Mouse (Mus musculus) brain, embryonic 14.5 days (tissue): ENCODE results near the gene Mta1. TPM values are rescaled to one million over a fixed set of nuclear protein-coding genes. Genes with fewer than 3 reads are reported as not detected.

Experiments
- DNase-seq: peaks from one replicate; pipeline ENCODE4 v3.0.0-alpha.2; 2011; ENCODE audit warnings: low read depth
- CTCF ChIP-seq: fragments of 200-500 bp; IDR thresholded peaks from 2 replicates; pipeline ENCODE4 v1.5.1; 2012; ENCODE audit warnings: inconsistent platforms, mild to moderate bottlenecking, moderate library complexity, borderline replicate concordance; ENCODE audit not compliant: insufficient read depth, insufficient read length; ENCODE audit errors: extremely low read depth
- POLR2A ChIP-seq: fragments of 200-500 bp; IDR thresholded peaks from 2 replicates; pipeline ENCODE4 v1.6.1; 2012; ENCODE audit warnings: mild to moderate bottlenecking, inconsistent platforms, borderline replicate concordance; ENCODE audit not compliant: poor library complexity, insufficient read depth, insufficient read length, severe bottlenecking; ENCODE audit errors: extremely low read depth
- polyA plus RNA-seq: library from polyadenylated mRNA; depleted of rRNA; stranded (reverse); fragments of >200 nt; gene quantifications from 2 replicates; pipeline ENCODE4 v1.2.3, GENCODE M21; 2012; rRNA removed

The Mta1 gene
- polyA plus RNA-seq, 1 experiment, result 134 TPM

DNA sequence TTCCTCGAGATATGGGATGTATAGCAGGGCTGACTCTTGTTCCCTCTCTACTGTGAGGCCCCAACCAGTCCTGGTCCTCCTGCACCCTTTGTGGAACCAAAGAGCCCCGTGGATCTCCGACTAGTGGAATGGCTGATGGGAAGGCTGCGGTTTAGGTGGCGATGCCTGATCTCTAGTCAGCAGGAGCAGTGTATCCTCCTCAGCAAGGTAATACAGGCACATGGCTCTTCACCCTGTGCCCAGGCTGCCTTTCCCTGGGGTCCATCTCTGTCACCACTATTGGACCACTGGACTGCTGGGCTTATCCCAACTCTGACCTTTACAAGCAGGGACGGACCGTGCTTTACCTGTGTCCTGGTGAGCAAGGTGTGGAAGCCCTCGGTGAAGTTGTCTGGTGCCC, 59.4 kb downstream of the Mta1 start:
- no peak for TF ChIP-seq POLR2A
- no peak for TF ChIP-seq CTCF
- no peak for DNase-seq

GRCm38 (mm10) chr12:113157971-113158370, 59.9 kb downstream of the Mta1 start:
- no peak for TF ChIP-seq CTCF
- TF ChIP-seq POLR2A, result no peak
- no peak for DNase-seq

- DNase-seq, result peak; percentile 79
- TF ChIP-seq CTCF (no peak), POLR2A (no peak)
Observed at GRCm38 (mm10) chr12:113163561-113164006, 65.5 kb downstream of the Mta1 start.

- no peak for DNase-seq
- no peak for TF ChIP-seq POLR2A
- no peak for TF ChIP-seq CTCF
Observed at GRCm38 (mm10) chr12:113168031-113168536, 70.0 kb downstream of the Mta1 start.

GRCm38 (mm10) chr12:113176960-113177725, 79.1 kb downstream of the Mta1 start:
- no peak for TF ChIP-seq CTCF
- TF ChIP-seq POLR2A, result no peak
- DNase-seq, result no peak

DNA sequence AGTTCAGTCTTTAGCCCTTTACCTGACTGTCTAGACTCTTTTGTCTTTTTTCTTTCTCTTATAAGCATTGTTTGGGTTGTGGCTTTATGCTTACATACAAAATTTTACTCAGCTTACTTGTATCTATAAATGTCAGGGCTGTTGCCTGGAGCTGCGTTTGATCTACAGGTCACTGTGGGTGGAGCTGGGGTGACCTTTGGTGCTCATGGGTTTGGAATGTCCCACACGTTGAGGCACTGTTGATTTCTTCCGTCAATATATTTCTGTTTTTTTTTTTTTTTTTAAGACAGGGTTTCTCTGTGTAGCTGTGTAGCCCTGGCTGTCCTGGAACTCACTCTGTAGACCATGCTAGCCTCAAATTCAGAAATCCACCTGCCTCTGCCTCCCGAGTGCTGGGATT, 82.9 kb downstream of the Mta1 start:
- TF ChIP-seq POLR2A (no peak), CTCF (no peak)
- no peak for DNase-seq

- DNase-seq, result no peak
- TF ChIP-seq POLR2A (no peak), CTCF (no peak)
Observed at GRCm38 (mm10) chr12:113184945-113185344, 86.9 kb downstream of the Mta1 start.

DNA sequence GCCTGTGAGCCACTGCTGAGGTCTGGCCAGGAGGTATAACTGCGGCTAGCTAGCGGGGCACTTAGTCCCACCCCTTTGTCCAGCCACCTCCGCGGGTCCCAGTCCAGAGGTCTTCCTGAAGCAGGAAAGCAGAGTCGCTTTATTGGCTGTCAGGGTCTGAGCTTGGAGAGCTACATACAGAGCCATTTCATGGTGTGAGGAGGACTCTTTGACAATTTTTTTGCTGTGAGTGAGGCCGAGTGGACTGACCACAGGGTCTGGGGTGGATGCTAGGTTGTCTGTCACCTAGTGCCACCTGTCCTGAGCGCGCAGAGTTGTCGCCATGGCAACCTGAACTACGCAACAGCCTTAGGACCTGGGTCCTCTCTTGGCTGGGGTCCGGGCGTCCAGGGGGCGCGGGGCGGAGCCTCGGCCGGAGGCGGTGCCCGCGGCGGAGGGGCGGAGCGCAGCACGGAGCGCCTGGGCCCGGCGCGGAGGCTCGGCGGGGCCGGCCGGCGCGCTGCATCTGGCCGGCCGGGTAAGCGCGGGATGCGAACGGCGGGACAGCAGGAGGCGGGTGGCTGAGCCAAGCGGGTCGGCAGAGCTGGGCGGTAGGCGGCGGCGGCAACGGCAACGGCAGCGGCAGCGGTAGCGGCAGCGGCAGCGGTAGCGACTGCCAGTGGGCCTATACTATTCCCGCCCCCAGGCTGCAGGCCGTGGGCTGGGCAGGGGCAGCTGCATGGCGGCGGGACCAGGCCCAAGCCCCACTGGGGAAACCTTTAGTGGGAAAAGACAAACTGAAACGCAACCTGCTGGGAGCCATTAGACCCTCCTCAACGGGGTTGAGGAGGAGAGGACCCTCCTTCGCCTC, 87.6 kb downstream of the Mta1 start, which contains the start of gene Tmem121:
TSS of gene Tmem121 (plus strand) at position 489 of the 850 bp plus-strand sequence.
- peak; percentile 62 for DNase-seq
- TF ChIP-seq POLR2A (peak; percentile 78; the same call in 1 of the 2 replicates), CTCF (no peak)

DNA sequence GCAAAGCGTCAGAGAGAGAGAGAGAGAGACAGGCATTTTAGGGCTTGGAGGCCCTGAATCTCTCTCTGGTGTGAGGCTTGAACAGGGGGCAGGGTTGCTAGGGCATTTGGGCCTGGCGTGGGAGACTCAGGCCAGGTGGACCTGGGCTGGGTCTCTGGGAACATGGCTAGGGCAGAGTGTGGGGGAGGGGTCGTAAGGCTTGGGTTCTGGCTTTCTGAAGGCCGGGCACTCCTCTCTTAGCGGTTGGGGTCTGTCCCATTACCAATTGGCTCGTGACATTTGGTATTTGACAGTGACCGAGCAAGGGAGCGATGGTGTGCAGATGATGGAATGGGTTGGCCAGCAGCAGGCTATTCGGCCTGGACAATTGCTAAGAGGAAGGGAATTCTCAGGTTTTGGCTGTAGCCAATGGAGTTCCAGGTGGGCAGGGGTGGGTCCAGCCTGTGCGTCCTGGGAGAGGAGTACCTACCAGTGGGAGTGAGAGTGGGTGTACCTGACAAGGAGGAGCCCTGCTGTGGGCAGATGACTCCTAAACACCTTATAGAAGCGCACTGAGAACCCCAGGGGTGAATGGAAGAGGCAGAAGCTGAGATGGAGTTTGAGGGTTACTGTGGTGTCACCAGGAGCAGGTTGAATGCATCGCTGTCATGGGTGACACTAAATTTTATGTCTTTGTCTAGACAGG, 88.4 kb downstream of the Mta1 start:
- DNase-seq, result no peak

More for the DNA sequence above, 88.4 kb downstream of the Mta1 start:
- no peak for TF ChIP-seq CTCF

Other genes with a start within 250 kb of the Mta1 start
- gene Gpr132, start 230.1 kb upstream of the Mta1 start, polyA plus RNA-seq, result 0.05 and 0.07 TPM in 2 replicates
- gene Jag2, start 168.5 kb upstream of the Mta1 start, polyA plus RNA-seq, result 46.1 and 74.7 TPM in 2 replicates
- gene Nudt14, start 156.2 kb upstream of the Mta1 start, polyA plus RNA-seq, result 34.9 and 47.3 TPM in 2 replicates
- gene Btbd6, start 121.8 kb upstream of the Mta1 start, polyA plus RNA-seq, result 61.4 and 61.7 TPM in 2 replicates
- gene Brf1, start 97.6 kb upstream of the Mta1 start, polyA plus RNA-seq, result 63.9 and 67.1 TPM in 2 replicates
- 81.8 and 109 TPM in 2 replicates for gene Pacs2, start 83.8 kb upstream of the Mta1 start, polyA plus RNA-seq
- 0.14 and 0.34 TPM in 2 replicates for gene Tex22, start 23.8 kb upstream of the Mta1 start, polyA plus RNA-seq
- 303 and 373 TPM in 2 replicates for gene Crip2, start 42.0 kb downstream of the Mta1 start, polyA plus RNA-seq
- gene Crip1, start 48.0 kb downstream of the Mta1 start, polyA plus RNA-seq, result 53.9 and 64.2 TPM in 2 replicates
- gene Tedc1, start 58.1 kb downstream of the Mta1 start, polyA plus RNA-seq, result 12.9 and 18.0 TPM in 2 replicates
- gene Tmem121, start 87.7 kb downstream of the Mta1 start, polyA plus RNA-seq, result 66.9 and 78.8 TPM in 2 replicates